Mouse (Mus musculus) hindbrain, embryonic 11.5 days (tissue): ENCODE measurements around the gene Ntn5. TPM values are rescaled to one million over a fixed set of nuclear protein-coding genes. Genes with fewer than 3 reads are reported as not detected.

ENCODE experiments used
- ATAC-seq: fragments of 200-750 bp; cut with Nextera tagmentation; 2 replicates; pipeline ENCODE4 v1.8.0; 2017; ENCODE audit warnings: mild to moderate bottlenecking, moderate TSS enrichment, moderate library complexity; ENCODE audit not compliant: low FRiP score
- DNase-seq: peaks from one replicate; pipeline ENCODE4 v3.0.0-alpha.2; 2015; ENCODE audit warnings: low spot score
- H3K27ac ChIP-seq: fragments of 300-500 bp; sonication (generic); 2 replicates; pipeline ENCODE4 v1.5.1; 2014; ENCODE audit warnings: mild to moderate bottlenecking, low read depth, low read length
- H3K27me3 ChIP-seq: fragments of 300-500 bp; sonication (generic); 2 replicates; pipeline ENCODE4 v1.6.1; 2014; ENCODE audit warnings: mild to moderate bottlenecking, low read length, moderate library complexity, mixed read lengths; ENCODE audit not compliant: control insufficient read depth, insufficient read depth
- H3K36me3 ChIP-seq: fragments of 300-500 bp; sonication (generic); 2 replicates; pipeline ENCODE4 v1.6.1; 2014; ENCODE audit warnings: mild to moderate bottlenecking, low read length, moderate library complexity, mixed read lengths; ENCODE audit not compliant: control insufficient read depth, insufficient read depth
- H3K4me1 ChIP-seq: fragments of 300-500 bp; sonication (generic); replicated peaks from 2 replicates; pipeline ENCODE4 v1.6.1; 2014; ENCODE audit warnings: low read length, mixed read lengths; ENCODE audit not compliant: control insufficient read depth, insufficient read depth
- H3K4me2 ChIP-seq: fragments of 300-500 bp; sonication (generic); replicated peaks from 2 replicates; pipeline ENCODE4 v1.6.1; 2014; ENCODE audit warnings: mild to moderate bottlenecking, low read depth, low read length
- H3K4me3 ChIP-seq: fragments of 300-500 bp; sonication (generic); 2 replicates; pipeline ENCODE4 v1.5.1; 2014; ENCODE audit warnings: low read depth, low read length
- H3K9ac ChIP-seq: fragments of 300-500 bp; sonication (generic); 2 replicates; pipeline ENCODE4 v1.6.1; 2014; ENCODE audit warnings: low read depth, low read length
- H3K9me3 ChIP-seq: fragments of 300-500 bp; sonication (generic); 2 replicates; pipeline ENCODE4 v1.6.1; 2016; ENCODE audit warnings: low read length; ENCODE audit not compliant: control insufficient read depth
- WGBS: fragments of 180-500 bp; shearing (Covaris S2); extraction: QIAGEN DNeasy Blood & Tissue Kit; methylation state at CpG from one replicate; pipeline ENCODE4 v1.1.7; 2014; 5-methylcytosine and 5-hydroxymethylcytosine counted together
- polyA plus RNA-seq: library from polyadenylated mRNA; unstranded; fragments of >200 nt; fragmentation: Nextera tagmentation; extraction: Ambion mirVana; gene quantifications from 2 replicates; pipeline ENCODE4 v1.2.1, GENCODE M21; 2014

Gene Ntn5
- polyA plus RNA-seq, 1 experiment from 2014 or later: 0.22 TPM

GRCm38 (mm10) chr7:45712022-45712757 lies 28.4 kb downstream of the Ntn5 start:
- Histone ChIP-seq H3K36me3 (peaks cover 13% of the 10 kb centered on the region), H3K27me3 (no peaks in the 10 kb centered on the region), H3K9me3 (no peaks in the 10 kb centered on the region), H3K4me3 (no peak overlapping the region), H3K4me2 (no peak overlapping the region), H3K4me1 (peaks cover 36% of the 10 kb centered on the region), H3K27ac (no peak overlapping the region), H3K9ac (no peak overlapping the region)
- 91% methylated on average over 20 of the region's 21 CpGs for WGBS
- ATAC-seq (no peak), DNase-seq (no peak)

- DNase-seq: no peak
- WGBS: 95% methylated on average over 16 of the region's 16 CpGs
- H3K4me3 ChIP-seq: no peak overlapping the region
Observed at GRCm38 (mm10) chr7:45713396-45713795, 29.6 kb downstream of the Ntn5 start.

GRCm38 (mm10) chr7:45713881-45714520 lies 30.2 kb downstream of the Ntn5 start:
- ATAC-seq (no peak), DNase-seq (no peak)
- H3K36me3 ChIP-seq: peaks cover 13% of the 10 kb centered on the region
- H3K9ac ChIP-seq: no peak overlapping the region
- peaks cover 23% of the 10 kb centered on the region for H3K4me1 ChIP-seq
- H3K4me3 ChIP-seq: peak overlapping the region; percentile 65
- peak overlapping the region; percentile 86 for H3K4me2 ChIP-seq
- no peak overlapping the region for H3K27ac ChIP-seq
- 84% methylated on average over 6 of the region's 6 CpGs for WGBS
- H3K27me3 ChIP-seq: no peaks in the 10 kb centered on the region
- H3K9me3 ChIP-seq: no peaks in the 10 kb centered on the region

More at GRCm38 (mm10) chr7:45713396-45713795, 29.6 kb downstream of the Ntn5 start:
- H3K9ac ChIP-seq: no peak overlapping the region
- H3K36me3 ChIP-seq: peaks cover 13% of the 10 kb centered on the region
- H3K27me3 ChIP-seq: no peaks in the 10 kb centered on the region
- ATAC-seq: no peak
- H3K27ac ChIP-seq: no peak overlapping the region
- H3K4me1 ChIP-seq: peaks cover 25% of the 10 kb centered on the region
- H3K4me2 ChIP-seq: no peak overlapping the region
- H3K9me3 ChIP-seq: no peaks in the 10 kb centered on the region

- Histone ChIP-seq H3K27me3 (no peaks in the 10 kb centered on the region), H3K9me3 (no peaks in the 10 kb centered on the region), H3K4me1 (peaks cover 21% of the 10 kb centered on the region), H3K36me3 (peaks cover 13% of the 10 kb centered on the region), H3K4me2 (peak overlapping the region; percentile 86), H3K27ac (no peak overlapping the region), H3K9ac (peak overlapping the region; percentile 71), H3K4me3 (peak overlapping the region; percentile 65)
- 9% methylated on average over 14 of the region's 14 CpGs for WGBS
- DNase-seq (no peak), ATAC-seq (peak; percentile 61; the same call in 1 of the 2 replicates)
Observed at GRCm38 (mm10) chr7:45714630-45715089, 30.8 kb downstream of the Ntn5 start.

- ATAC-seq: peak; percentile 91
- H3K4me1 ChIP-seq: peaks cover 17% of the 10 kb centered on the region
- 8% methylated on average over 34 of the region's 34 CpGs for WGBS
Observed at GRCm38 (mm10) chr7:45715090-45715708, 31.4 kb downstream of the Ntn5 start, which contains the start of gene Rpl18. Gene Rpl18 (plus strand): TSS chr7:45715457.

GRCm38 (mm10) chr7:45715741-45716459 lies 32.1 kb downstream of the Ntn5 start:
- Histone ChIP-seq H3K4me1 (peaks cover 17% of the 10 kb centered on the region), H3K27me3 (no peaks in the 10 kb centered on the region), H3K27ac (peak overlapping the region; percentile 34; the same call in 1 of the 2 replicates), H3K9ac (0 out of 2 replicates have a peak overlapping the region, but pooled peaks have one; percentile 17), H3K9me3 (no peaks in the 10 kb centered on the region), H3K4me3 (peak overlapping the region; percentile 65), H3K4me2 (peak overlapping the region; percentile 86), H3K36me3 (peaks cover 15% of the 10 kb centered on the region)
- WGBS: 87% methylated on average over 19 of the region's 19 CpGs
- DNase-seq (no peak), ATAC-seq (no peak)

More at GRCm38 (mm10) chr7:45715090-45715708, 31.4 kb downstream of the Ntn5 start, which contains the start of gene Rpl18:
- peak within 1 kb of the TSS; percentile 86 for H3K4me2 ChIP-seq
- H3K9me3 ChIP-seq: no peaks in the 10 kb centered on the region
- peak; percentile 95 for DNase-seq
- peaks cover 16% of the 10 kb centered on the region for H3K36me3 ChIP-seq
- peak within 1 kb of the TSS; percentile 65 for H3K4me3 ChIP-seq
- peak within 1 kb of the TSS; percentile 34; the same call in 1 of the 2 replicates for H3K27ac ChIP-seq
- peak within 1 kb of the TSS; percentile 71 for H3K9ac ChIP-seq
- H3K27me3 ChIP-seq: no peaks in the 10 kb centered on the region

GRCm38 (mm10) chr7:45716460-45716857 lies 32.6 kb downstream of the Ntn5 start:
- Histone ChIP-seq H3K27me3 (no peaks in the 10 kb centered on the region), H3K4me1 (peaks cover 17% of the 10 kb centered on the region), H3K4me2 (peak overlapping the region; percentile 86; the same call in 1 of the 2 replicates), H3K4me3 (peak overlapping the region; percentile 93; the same call in 1 of the 2 replicates), H3K9me3 (no peaks in the 10 kb centered on the region), H3K36me3 (peaks cover 17% of the 10 kb centered on the region), H3K9ac (no peak overlapping the region), H3K27ac (no peak overlapping the region)
- DNase-seq (no peak), ATAC-seq (no peak)
- WGBS: 86% methylated on average over 3 of the region's 3 CpGs
